Mouse (Mus musculus) retina, adult 2 months (tissue): ENCODE data around the gene Pde9a.
A peak's percentile ranks its signal among the peaks of the same experiment; 100 is the strongest.

Source experiments
- DNase-seq: peaks from one replicate; pipeline ENCODE4 v3.0.0-alpha.2; 2012; ENCODE audit warnings: low read depth, low spot score

Gene Pde9a

DNA sequence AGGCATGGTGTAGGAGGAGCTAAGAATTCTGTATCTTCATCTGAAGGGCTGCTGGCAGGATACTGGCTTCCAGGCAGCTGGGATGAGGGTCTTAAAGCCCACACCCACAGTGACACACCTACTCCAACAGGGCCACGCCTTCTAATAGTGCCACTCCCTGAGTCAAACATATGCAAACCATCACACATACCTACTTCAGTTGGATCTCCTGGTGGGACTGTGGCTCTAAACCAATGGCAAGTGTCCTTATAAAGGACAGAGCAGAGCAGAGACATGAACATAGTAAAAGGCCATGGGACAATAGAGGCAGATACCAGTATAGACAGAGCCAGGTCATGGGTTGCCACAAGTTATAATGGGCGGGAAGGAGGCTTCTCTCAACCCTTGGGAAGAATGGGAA, 76.5 kb downstream of the Pde9a start:
- DNase-seq, result no peak

DNA sequence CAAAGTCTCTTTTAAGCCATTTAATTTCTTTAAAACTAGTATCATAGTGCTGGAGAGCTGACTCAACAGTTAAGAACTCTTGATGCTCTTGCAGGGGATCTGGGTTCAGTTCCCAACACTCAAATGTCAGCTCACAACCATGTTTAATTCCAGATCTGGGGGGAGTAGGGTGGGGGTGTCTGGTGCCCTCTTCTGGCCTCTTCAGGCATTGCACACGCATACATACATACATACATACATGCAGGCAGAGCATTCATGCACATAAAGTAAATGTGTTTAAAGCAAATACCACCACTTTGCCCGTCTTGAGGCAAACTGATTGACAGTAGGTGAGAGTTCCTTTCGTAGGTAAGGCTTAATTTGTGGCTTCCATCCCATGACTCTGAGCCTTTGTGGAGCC, 80.8 kb downstream of the Pde9a start:
- DNase-seq, result no peak

DNA sequence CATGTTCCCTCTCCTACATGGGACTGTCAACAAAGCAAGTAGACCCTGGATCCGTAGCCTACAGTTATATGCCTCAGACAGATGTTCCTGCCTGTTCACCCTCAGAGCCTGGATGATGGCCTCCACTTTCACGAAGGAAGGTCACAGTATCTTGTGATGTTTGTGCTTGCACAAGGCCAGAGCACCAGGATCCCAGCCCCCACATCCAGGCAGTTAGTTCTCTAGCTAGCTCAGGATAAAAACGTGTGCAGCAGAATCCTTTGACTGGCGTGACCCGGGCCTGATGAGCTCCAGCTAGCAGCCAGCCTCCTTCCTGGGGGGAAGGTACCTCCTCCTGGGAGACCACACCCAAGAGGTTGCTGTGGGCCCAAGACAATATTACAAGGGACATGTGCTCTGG, 82.5 kb downstream of the Pde9a start:
- no peak for DNase-seq

DNA sequence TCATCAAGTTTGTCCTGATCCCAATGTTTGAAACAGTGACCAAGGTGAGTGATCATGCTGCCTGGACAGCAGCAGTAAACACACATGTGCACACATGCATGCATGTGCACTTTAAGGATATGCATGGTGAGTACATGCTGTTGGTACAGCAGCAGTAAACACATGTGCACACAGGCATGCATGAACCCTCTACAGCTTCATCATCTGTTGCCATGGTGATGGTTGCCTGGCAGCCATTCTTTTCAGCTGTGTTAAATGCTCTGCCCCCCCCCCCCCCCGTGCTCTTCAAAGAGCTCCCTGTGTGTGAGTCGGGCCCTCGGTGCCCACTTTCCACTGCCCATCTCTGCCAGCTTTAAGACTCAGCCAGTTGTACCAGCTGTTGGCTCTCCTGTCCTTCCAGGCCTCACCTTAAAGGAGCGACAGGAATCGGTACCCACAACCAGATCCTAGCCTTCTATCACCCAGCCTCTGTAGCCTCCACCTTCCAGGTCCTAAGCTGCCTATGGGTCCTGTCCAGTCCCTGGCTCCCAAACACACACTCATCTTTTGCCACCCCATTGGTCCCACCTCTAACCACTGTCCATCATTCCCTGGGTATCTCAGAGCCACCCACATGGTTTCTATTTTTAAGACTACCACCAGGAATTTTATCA, 84.9 kb downstream of the Pde9a start:
- no peak for DNase-seq

DNA sequence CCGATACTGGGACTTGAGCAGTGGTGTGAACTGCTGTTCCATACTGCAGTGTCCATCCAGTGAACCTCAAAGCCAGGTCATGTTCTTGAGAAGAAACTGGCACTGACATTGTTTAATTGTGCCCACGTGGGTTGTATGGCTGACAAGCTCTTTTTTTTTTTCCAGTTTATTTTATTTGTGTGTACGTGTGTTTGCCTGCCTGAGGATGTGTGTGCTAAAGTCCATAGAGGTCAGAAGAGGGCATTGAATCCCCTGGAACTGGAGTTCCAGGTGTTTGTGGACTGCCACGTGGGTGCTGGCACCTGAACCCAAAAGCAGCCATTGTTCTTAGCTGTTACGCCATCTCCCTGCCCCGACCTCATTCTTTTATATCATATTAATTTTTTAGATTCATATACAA, 88.4 kb downstream of the Pde9a start:
- DNase-seq, result no peak

DNA sequence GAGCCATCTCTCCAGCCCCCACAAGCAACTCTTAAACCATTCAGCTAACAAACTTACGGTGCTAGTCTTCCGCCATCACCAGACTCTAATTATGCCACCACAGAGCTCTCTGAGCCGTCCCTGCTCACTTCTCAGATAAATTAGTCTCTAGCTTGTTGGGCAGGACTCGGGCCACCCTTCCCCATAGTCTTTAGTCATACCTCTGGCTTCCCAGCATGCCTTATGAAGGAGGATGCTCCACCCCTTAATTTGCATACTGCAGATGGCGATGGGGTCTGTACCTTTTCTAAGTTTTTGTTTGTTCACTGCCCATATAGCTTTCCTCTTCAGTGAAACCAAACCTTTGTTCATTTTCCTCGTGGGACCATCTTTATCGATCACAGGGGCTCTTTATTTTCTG, 92.6 kb downstream of the Pde9a start:
- no peak for DNase-seq

DNA sequence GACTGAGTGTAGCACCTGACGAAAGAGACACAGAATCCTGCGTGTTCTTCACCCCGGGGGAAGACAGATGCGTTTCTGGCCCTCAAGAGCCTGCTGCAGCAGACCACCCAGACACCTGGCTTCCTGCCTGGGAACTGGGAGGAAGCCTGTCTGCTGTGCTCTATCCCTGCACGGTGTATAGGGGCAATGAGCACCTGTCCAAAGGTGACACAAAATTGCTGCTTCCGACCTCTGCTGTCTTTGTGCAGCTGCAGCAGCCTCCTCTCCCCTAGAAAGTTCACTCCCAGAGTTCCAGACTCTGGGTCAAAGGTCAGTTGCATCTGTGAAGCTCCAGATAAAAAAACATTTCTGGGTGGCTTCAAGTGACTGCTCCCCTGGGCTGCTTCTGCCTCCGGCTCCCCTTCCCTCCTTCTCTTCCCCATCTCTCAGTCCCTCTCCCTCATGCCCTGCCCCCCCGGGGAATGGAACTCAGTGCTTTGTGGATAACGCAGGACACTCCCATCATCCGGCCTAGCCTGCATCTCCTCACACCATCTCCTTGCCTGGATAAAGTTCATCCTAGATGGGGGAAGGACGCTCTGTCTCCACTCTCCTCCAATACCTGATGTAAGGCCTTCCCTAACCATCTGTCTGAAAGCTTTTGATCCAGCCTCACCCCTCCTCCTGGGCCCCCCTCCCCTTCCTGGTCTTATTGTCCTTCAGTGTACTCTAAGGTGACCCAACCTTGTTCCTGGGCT, 93.3 kb downstream of the Pde9a start:
- DNase-seq, result no peak

DNA sequence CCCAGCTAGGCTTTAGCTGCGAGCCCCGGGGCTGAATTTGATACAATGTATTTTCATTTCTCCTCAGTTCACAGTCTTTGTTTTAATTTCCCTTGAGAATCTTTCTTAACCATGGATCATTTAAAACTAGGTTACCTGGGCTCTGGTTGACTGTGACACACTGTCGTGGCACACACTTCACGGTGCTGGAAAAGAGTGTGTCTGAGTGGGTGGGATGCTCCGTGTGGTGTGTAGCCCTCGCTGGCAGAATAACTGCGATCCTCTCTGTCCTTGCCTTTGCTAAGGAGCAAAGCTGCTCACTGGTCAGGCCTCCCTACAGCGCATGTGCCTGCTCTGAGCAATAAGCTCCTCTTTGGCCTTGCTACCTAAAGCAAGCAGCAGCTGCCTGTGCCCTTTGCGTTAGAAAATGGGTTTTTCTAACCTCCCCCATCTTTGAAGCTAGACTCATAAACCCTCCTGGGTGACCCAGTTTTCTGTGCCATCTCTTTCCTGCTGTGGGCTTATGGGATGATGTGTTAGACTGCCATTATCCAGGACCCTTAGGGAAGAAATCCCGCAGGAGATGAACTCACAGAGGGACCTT, 100.7 kb downstream of the Pde9a start:
- DNase-seq, result peak; percentile 15

DNA sequence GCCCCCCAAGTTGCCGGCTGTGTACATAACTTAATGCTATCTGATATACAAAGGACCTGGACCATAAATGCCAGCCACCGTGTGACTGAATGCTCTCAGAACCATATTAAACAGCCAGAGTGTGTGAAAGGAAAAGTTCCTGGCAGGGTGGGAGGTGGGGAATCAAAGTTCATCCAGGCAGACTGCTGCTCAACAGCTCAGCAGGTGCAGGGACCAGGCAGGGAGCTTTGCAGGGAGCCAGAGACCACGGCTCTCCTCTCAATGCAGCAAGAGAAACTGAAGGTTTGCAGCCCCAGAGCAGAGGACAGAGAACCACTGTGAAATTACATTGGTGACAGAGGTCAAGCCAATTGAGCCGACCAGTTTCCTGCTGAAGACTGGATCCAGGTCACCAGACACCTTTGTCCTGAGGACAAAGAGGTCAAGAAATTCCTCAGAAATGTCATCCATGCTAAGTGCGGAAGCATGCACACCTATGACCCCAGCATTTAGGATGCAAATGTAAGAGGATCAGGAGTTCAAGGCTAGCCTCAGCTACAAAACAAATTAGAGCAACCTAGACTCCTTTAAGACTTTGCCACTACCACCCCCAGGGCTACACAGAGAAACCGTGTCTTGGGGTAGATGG, 101.5 kb downstream of the Pde9a start:
- no peak for DNase-seq

DNA sequence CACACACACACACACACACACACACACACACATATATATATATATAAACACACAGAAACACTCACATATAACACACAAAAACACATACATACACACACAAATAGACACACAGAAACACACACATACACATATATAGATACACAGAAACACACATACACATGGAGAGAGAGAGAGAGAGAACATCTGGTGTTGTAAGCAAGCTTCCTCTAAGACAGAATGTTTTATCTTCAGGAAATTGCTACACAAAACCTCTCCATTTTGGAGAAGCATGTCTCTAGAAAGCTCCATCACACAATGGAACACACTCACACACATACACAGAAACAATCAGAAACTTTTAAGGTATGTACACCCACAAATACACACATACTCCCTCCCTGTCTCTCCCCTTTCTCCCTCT, 105.3 kb downstream of the Pde9a start:
- DNase-seq, result no peak

DNA sequence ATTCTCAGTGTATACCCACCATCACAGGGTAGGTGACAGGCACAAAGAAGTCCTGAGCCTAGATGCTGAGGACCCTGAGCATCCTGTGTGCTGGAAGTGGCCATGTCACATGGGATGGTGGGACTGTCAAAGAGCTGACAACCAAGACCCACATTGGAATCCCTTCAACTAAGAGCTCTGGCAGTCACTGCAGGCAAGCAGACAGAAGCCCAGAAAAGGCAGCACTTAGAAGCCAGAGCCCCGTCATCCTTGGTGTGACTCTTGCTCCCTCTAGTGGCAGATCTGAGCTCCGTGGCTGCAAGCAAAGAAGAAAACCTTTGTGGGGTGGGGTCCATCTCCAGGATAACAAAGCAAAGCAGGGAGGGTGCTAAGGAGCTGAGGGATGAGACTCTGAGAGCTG, 106.4 kb downstream of the Pde9a start:
- peak; percentile 59 for DNase-seq

DNA sequence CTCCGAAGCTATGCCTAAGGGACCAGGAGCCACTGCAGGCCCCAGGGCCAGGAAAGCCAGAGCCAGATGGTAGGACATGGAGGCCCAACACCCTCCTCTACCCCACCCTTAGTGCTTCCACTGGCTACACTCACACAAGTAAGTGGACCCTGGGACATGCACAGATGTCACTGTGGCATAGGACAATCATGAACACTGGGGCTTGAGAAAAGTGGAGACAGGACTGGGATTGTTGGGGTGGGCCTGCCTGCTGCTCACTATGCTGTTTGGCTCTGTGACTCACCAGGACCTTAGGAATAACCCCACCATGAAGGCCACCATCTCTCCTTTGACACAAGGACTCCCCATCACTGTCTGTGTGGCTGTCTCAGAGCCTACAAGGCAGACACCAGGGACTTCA, 109.0 kb downstream of the Pde9a start:
- DNase-seq, result no peak

DNA sequence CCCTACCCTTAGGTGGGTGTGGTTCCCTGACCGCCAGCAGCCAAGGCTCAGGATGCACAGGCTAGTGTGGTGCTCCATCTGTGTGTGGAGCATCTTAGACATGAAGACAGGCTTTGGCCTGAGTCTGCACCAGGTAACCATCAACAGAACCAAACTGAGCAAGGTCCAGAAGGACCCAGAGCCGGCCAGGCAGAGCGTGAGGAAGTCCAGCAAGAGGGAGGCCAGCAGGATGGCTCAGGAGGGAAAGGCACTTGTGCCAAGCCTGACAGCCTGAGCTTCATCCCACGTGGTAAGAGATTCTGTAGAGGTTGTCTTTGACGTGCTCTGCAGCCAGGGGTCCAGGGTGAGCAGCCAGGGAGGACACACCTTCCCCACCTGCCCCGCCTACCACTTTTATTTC, 111.7 kb downstream of the Pde9a start:
- DNase-seq, result no peak

DNA sequence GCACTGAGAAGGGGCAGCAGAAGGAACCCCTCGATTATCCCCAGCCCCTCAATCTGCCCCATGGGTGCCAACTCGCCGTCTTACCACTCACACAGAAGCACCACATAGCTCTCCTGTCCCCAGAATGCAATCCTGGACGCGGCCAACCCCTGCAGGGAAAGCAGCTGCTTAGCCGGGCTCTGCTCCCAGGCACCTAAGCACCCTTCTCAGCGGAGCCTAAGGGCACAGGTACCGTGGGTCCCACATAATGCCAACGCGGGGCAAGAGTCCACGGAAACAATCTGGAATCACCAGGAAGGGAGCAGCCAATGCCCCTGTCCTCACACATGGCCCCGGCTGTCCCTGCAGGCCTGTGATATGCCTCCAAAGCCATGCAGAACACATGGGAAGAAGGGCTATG, 113.7 kb downstream of the Pde9a start:
- DNase-seq, result no peak

DNA sequence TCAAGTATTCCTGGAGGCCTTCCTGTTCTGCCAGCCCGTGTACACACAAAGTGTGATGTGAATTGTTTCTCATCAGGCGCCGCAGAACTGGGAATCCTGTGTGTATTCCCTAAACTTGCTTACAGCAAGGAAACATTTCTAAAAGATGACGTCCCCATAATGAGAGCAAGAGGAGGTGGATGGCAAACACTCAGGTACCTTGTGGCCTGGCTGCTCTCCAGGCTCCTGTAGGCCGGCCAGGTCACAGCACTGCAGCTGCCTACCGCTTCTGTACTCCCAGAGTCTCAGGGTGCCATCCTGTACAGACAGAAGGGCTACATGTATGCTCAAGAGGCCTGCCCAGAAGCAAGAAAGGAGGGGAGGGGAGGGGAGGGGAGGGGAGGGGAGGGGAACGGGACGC, 114.4 kb downstream of the Pde9a start:
- DNase-seq, result no peak

DNA sequence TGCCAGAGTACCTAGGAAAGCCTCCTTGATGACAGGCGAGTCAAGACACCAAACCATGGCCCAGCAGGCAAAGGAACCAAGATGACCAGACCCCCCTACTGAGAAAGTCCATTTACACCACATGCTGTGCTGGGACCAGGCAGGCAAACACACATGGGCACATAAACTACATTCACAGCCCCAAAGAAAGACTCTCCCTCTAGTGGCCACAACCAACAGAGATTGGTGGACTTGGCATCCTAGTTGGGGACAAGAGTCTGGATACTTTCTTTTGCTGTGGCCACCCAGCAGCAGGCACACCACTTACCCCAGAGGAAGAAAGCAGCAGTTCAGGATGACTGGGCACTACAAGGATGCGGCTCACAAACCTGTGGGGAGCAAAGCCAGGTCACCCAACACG, 114.9 kb downstream of the Pde9a start:
- DNase-seq, result no peak

DNA sequence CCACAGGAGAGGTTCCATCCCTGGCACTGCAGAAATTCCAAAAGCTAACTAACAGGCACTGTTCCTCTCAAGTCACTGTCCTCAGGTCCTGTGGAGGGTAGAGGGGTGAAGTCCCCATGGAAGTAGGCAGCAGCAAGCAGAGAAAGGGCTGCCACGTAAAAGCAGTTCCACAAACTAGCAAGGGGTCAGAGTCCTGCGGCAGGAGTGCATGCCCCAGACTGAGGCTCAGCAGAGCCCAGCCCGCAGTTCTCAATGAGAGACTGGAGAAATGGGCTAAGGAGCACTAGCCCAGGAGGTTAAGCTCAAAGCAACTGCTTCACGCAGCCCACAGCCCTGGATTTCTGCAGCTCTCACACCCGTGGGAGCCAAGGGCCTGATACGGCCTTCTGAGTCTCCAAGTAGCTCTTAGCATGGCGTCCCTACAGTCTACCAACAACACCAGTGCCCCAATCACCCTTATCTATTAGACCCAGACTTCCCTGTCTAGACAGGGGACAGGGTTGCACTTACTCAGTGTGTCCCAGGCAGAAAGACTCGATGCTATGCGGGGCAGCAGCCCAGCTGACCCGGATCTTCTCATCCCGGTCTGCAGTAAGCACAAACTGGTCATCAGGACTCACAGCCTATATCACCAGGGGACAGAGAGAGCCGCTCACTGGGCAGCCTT, 116.4 kb downstream of the Pde9a start:
- DNase-seq, result no peak

DNA sequence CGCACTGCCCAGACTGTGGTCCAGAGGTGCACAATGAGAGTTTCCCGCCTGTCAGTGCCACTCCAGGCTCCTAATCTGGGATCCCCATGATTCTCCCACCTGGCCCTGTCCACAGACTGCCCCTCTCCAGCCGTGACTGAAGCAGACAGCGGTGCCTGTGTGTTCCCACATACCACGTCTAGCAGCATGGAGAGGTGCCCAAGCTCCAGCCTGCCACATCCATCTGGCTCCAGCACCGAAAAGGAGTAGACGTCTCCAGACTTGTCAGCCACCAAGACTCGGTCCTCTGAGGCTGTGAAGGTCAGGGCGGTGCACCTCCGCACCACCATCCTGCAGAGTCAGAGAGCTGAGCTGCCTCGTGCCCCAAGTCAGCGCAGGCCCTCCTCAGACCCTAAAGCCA, 117.3 kb downstream of the Pde9a start:
- DNase-seq, result no peak

DNA sequence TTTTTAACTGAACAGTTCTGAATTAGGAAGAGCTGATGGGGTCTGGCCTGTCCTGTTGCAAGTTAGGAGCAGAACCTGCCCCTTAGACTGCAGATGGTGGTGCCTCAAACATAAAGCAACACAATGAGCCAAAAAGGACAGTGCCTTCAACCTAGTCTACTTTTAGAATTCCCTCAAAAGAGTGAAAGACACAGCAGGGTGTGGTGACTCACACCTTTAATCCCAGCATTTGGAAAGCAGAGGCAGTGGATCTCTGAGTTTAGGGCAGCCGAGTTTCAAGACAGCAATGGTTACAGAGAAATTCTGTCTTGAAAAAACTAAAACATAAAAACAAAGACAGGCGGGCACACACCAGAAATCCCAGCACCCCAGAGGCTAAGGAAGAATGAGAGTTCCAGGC, 117.9 kb downstream of the Pde9a start:
- DNase-seq, result no peak

DNA sequence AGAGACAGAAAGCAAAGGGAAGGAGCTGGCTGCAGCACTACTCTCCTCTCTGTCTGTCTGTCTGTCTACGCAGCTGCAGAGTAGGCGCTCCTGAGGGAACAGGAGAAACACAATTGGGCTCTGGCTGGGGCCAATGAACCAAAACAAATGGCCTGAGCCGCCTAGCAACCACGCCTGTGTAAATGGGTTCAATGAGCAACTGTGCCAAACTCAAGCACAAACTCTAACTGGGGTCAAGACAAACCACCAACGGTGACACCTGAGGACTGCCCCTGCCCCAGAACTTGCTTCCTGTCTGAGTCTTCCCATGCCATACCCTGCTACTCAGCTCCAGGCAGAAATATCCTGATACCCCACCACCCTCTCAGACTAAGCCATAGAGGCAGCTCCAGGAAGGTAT, 119.0 kb downstream of the Pde9a start:
- DNase-seq, result no peak

DNA sequence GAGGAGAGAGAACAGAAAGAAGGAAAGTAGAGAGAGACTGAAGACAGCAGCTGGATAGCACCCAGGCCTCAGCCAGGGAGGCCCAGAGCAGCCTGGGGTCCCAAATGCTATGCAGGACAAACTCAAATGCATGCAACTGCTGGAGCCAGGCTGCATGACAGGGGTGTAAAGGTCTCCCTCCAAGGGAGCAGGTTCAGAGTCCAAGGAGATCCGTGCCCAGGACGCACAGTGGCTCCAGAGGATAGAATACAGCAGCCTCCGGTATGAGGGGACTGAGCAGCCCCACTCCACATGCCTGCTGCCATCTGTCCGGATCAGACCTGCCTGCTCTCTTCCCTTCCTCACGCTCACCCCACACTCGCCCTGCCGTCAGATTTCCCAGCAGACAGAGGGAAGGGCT, 120.3 kb downstream of the Pde9a start:
- DNase-seq, result no peak

DNA sequence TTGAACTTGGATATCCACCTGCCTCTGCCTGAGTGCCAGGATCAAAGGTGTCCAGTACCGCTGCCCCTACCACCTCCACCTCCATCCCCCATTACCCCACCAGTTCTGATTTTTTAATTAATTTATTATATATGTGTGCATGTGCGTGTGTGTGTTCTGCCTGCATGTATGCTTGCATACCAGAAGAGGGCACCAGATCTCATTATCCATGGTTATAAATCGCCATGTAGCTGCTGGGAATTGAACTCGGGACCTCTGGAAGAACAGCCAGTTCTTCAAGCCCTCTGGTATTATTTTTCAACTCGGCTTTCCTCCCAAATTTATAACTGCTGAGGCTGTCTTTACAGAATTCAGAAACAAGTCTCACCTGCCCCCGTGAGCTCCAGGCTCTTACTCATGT, 124.9 kb downstream of the Pde9a start:
- DNase-seq, result no peak
